Mouse (Mus musculus) cortical plate, adult 2 months (tissue): ENCODE data around the gene Stum. TPM values are rescaled to one million over a fixed set of nuclear protein-coding genes. Genes with fewer than 3 reads are reported as not detected.

Experiments used
- H3K27ac ChIP-seq: fragments of 200-500 bp; 2 replicates; pipeline ENCODE4 v1.5.1; 2012; ENCODE audit warnings: low read length, control low read depth, inconsistent platforms; ENCODE audit not compliant: insufficient read depth
- H3K4me1 ChIP-seq: fragments of 200-500 bp; 2 replicates; pipeline ENCODE4 v1.6.1; 2011; ENCODE audit warnings: low read length; ENCODE audit not compliant: control insufficient read depth, insufficient read depth
- H3K4me3 ChIP-seq: fragments of 200-500 bp; 2 replicates; pipeline ENCODE4 v1.5.1; 2011; ENCODE audit warnings: mild to moderate bottlenecking, low read length, control low read depth; ENCODE audit not compliant: insufficient read depth
- CTCF ChIP-seq: fragments of 200-500 bp; IDR thresholded peaks from 2 replicates; pipeline ENCODE4 v1.5.1; 2011; ENCODE audit warnings: mild to moderate bottlenecking, control low read depth, low read length; ENCODE audit not compliant: insufficient read depth; ENCODE audit errors: extremely low read depth
- POLR2A ChIP-seq: fragments of 200-500 bp; IDR thresholded peaks from 2 replicates; pipeline ENCODE4 v1.6.1; 2011; ENCODE audit warnings: mild to moderate bottlenecking, low read length, control low read depth; ENCODE audit not compliant: insufficient read depth; ENCODE audit errors: extremely low read depth
- polyA plus RNA-seq: library from polyadenylated mRNA; depleted of rRNA; stranded (reverse); fragments of >200 nt; gene quantifications from 2 replicates; pipeline ENCODE4 v1.2.3, GENCODE M21; 2012; rRNA removed

The Stum gene
- polyA plus RNA-seq, 1 experiment: 93.7 TPM

DNA sequence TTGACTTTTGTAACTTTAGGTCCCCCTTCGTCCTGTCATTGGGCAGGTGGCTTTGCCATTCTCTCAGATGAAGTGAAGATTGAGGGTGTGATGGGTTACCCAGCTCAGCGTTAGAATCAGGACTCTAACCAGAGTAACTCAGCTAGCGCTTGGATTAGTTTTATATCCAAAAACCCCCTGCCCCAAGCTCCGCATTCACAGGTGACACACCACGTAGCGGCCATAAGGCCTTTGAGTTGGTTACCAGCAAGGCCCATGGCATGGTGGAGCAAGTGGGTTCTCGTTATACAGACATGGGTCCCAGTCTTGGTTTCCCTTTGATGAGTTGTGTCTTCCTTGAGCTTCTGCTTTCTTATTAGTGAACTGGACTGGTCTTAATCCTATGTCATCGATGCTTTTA lies 99.4 kb downstream of the Stum start:
- TF ChIP-seq POLR2A: no peak
- TF ChIP-seq CTCF: no peak
- H3K4me1 ChIP-seq: peaks cover 2% of the 10 kb centered on the region; the same call in 1 of the 2 replicates
- H3K4me3 ChIP-seq: no peak overlapping the region
- no peak overlapping the region for H3K27ac ChIP-seq

Other genes starting within 250 kb of the Stum start
- 27.5 and 28.3 TPM in 2 replicates for gene Psen2, start 220.1 kb downstream of the Stum start, polyA plus RNA-seq
- 8.0 and 8.1 TPM in 2 replicates for gene Itpkb, start 153.0 kb downstream of the Stum start, polyA plus RNA-seq
- 55.9 and 62.9 TPM in 2 replicates for gene Parp1, start 85.4 kb upstream of the Stum start, polyA plus RNA-seq
- gene Lin9, start 157.6 kb upstream of the Stum start, polyA plus RNA-seq: 2.6 and 2.8 TPM in 2 replicates
- gene Mixl1, start 213.5 kb upstream of the Stum start, polyA plus RNA-seq: not detected in 2 replicates
- gene Acbd3, start 242.5 kb upstream of the Stum start, polyA plus RNA-seq: 22.0 and 22.5 TPM in 2 replicates